Mouse (Mus musculus) megakaryocyte, adult 5-6 weeks (primary cell): ENCODE measurements at regions not wholly inside any gene's neighbourhood (a gene's known extent, or its start where the extent isn't known, plus 50 kb on each side); places are given as distances from the start of the nearest gene placed in this dataset.

Experiments used
- ATAC-seq: 2 replicates; pipeline ENCODE4 v1.8.0; 2016; ENCODE audit warnings: mild to moderate bottlenecking, inconsistent platforms; ENCODE audit not compliant: poor library complexity, severe bottlenecking

DNA sequence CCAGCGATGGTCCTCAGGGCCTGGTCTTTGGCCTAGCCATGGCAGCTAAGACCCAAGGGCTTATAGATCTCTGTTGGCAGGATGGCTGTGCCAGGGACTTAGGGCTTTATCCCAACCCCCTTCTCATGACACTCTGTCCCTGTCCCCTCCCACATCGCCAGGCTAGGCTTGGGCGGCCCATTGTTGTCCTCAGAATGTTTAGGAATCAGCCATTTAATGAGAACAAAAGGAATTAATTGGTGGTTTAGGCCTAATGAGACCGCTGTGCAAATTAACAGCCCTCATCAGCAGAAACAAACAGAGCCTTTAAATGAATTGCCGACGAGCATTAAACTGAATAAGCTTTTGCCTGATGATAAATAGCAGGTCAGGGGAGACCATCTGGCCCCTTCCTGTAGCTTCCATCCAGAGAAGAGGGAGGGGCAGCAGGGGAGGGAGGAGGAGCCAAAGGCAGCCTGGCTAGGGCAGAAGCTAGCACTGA lies 96.2 kb downstream of the Tle3 start:
- no peak for ATAC-seq
